Mouse (Mus musculus) spleen, postnatal 4 days (tissue): ENCODE results near the gene Chrdl2.

Experiments used
- DNase-seq, 2 experiments: peaks; one replicate each; pipeline ENCODE4 v3.0.0; 2022; ENCODE audit warnings: low spot score in 2 of 2

The Chrdl2 gene

GRCm38 (mm10) chr7:99982256-99983242 is 23.4 kb upstream of the Chrdl2 start:
- DNase-seq = no peak

- peak; percentile 45 to 78 for DNase-seq
These were observed 17.2 kb upstream of the Chrdl2 start for GRCm38 (mm10) chr7:99988725-99989124.

GRCm38 (mm10) chr7:99989844-99990760 is 15.9 kb upstream of the Chrdl2 start:
- DNase-seq = no peak

- no peak for DNase-seq
These were observed 14.8 kb upstream of the Chrdl2 start for GRCm38 (mm10) chr7:99990990-99991707.

GRCm38 (mm10) chr7:99993159-99993558 is 12.8 kb upstream of the Chrdl2 start:
- no peak for DNase-seq

- DNase-seq = no peak
These were observed 10.8 kb upstream of the Chrdl2 start for GRCm38 (mm10) chr7:99995186-99995585.

GRCm38 (mm10) chr7:99998668-99999067 is 7.3 kb upstream of the Chrdl2 start:
- no peak for DNase-seq

GRCm38 (mm10) chr7:100003781-100004180 is 2.2 kb upstream of the Chrdl2 start:
- no peak for DNase-seq

- DNase-seq = no peak
These were observed 439 bp downstream of the Chrdl2 start for GRCm38 (mm10) chr7:100006411-100006810.

- DNase-seq = no peak
These were observed 2.8 kb downstream of the Chrdl2 start for GRCm38 (mm10) chr7:100008765-100009164.

GRCm38 (mm10) chr7:100009640-100010039 is 3.7 kb downstream of the Chrdl2 start:
- peak; percentile 50 to 79 for DNase-seq

GRCm38 (mm10) chr7:100010711-100011110 is 4.7 kb downstream of the Chrdl2 start:
- DNase-seq = no peak

- no peak for DNase-seq
These were observed 6.1 kb downstream of the Chrdl2 start for GRCm38 (mm10) chr7:100012085-100012484.

GRCm38 (mm10) chr7:100012515-100012914 is 6.5 kb downstream of the Chrdl2 start:
- DNase-seq = no peak

- no peak for DNase-seq
These were observed 8.2 kb downstream of the Chrdl2 start for GRCm38 (mm10) chr7:100014123-100014600.

- no peak for DNase-seq
These were observed 11.1 kb downstream of the Chrdl2 start for GRCm38 (mm10) chr7:100017056-100017455.

GRCm38 (mm10) chr7:100027353-100027752 is 21.4 kb downstream of the Chrdl2 start:
- DNase-seq = no peak

GRCm38 (mm10) chr7:100029307-100029706 is 23.3 kb downstream of the Chrdl2 start:
- DNase-seq = peak; percentile 36 to 69

GRCm38 (mm10) chr7:100030996-100031749 is 25.2 kb downstream of the Chrdl2 start:
- DNase-seq = no peak

GRCm38 (mm10) chr7:100033672-100034071 is 27.7 kb downstream of the Chrdl2 start:
- DNase-seq = no peak
